Mouse (Mus musculus): ENCODE data around the gene Map7d2. TPM values are rescaled to one million over a fixed set of nuclear protein-coding genes. Genes with fewer than 3 reads are reported as not detected.
"Not testable (repeated sequence)": the region's sequence is repeated elsewhere in the genome, so short reads cannot be mapped to it uniquely, and the experiment has no call there.

Gene Map7d2
- polyA plus RNA-seq, 1 experiment from 2014 or later, result 0.40 TPM

DNA sequence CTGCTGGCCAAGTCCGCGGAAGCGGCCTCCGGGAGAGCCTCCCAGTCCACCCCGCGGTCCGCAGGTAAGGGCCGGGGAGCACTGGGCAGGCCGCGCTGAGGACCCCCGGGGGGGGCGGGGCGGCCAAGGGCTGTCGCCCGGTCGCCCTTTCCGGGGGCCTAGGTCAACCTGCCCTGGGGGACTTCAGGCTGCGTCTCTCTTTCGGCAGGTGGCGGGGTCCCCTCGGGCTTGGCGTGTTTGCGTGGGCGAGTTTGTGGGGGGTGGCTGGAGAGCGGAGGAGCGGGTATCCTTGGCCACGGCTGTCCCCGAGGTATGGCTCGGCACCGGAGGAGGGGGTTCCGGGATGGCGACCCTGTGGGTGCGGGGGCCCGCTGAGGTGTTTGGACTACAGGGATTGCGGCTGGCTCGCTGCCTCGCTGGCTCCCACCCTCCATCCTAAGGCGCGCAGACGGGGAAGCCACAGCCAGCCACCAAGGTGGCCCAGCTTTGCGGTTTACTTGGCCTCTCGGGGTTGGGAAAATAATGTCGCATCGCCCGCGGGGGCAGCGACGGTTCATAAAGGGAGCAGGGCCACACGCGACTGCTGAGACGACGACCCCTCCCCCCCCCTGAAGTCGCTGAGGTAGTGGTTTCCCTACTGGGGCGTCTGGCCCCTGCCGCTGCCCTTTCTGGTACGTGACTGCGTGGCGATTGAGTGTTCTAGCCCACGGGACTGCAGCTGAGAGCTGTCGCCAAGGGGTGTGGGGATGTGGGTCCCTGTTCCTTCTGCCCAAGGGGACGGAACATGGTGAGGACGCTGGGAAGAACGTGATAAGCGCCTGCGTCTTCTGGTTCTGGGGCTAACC lies 679 bp downstream of the Map7d2 start:
- H3K4me3 ChIP-seq (ENCODE audit: low read depth, low read length), result peak overlapping the region; percentile 54
- no peaks in the 10 kb centered on the region for H3K9me3 ChIP-seq (replicated peaks; ENCODE audit: control insufficient read depth, low read length)
- H3K4me2 ChIP-seq, result peak overlapping the region; percentile 89
- H3K4me1 ChIP-seq (ENCODE audit: control insufficient read depth, insufficient read depth, low read length), result no peaks in the 10 kb centered on the region
- ATAC-seq (replicated peaks; ENCODE audit: insufficient number of reproducible peaks, low FRiP score, low TSS enrichment), result peak; percentile 39; the same call in 1 of the 2 replicates
- H3K9ac ChIP-seq (ENCODE audit: low read depth, low read length), result no peak overlapping the region
- H3K27me3 ChIP-seq (ENCODE audit: control insufficient read depth, insufficient read depth, low read length), result peaks cover 28% of the 10 kb centered on the region
- H3K27ac ChIP-seq (ENCODE audit: low read depth, low read length), result no peak overlapping the region
- H3K36me3 ChIP-seq (ENCODE audit: control insufficient read depth, insufficient read depth, low read length), result no peaks in the 10 kb centered on the region
- 10% methylated on average over 46 of the region's 65 CpGs for WGBS (ENCODE audit: insufficient replicate concordance)

DNA sequence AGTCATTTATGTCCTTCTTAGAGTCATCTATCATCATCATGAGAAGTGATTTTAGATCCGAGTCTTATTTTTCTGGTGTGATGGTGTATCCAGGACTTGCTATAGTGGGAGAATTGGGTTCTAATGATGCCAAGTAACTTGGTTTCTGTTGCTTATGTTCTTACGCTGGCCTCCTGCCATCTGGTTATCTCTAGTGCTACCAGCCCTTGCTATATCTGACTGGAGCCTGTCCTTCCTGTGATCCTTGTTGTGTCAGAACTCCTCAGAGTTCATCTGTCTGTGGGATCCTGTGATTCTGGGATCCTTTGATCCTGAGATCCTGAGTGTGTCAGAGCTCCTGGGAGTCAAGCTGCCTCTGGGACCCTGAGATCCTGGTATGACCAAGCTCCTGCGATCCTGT lies 16.1 kb downstream of the Map7d2 start:
- H3K27ac ChIP-seq (ENCODE audit: low read depth, low read length); ATAC-seq (replicated peaks; ENCODE audit: insufficient number of reproducible peaks, low FRiP score, low TSS enrichment); H3K9me3 ChIP-seq (replicated peaks; ENCODE audit: control insufficient read depth, low read length); H3K4me1 ChIP-seq (ENCODE audit: control insufficient read depth, insufficient read depth, low read length); H3K4me3 ChIP-seq (ENCODE audit: low read depth, low read length); H3K9ac ChIP-seq (ENCODE audit: low read depth, low read length); H3K27me3 ChIP-seq (ENCODE audit: control insufficient read depth, insufficient read depth, low read length); H3K4me2 ChIP-seq; H3K36me3 ChIP-seq (ENCODE audit: control insufficient read depth, insufficient read depth, low read length): not testable (repeated sequence)
- 85% methylated on average over 3 of the region's 3 CpGs for WGBS (ENCODE audit: insufficient replicate concordance)

DNA sequence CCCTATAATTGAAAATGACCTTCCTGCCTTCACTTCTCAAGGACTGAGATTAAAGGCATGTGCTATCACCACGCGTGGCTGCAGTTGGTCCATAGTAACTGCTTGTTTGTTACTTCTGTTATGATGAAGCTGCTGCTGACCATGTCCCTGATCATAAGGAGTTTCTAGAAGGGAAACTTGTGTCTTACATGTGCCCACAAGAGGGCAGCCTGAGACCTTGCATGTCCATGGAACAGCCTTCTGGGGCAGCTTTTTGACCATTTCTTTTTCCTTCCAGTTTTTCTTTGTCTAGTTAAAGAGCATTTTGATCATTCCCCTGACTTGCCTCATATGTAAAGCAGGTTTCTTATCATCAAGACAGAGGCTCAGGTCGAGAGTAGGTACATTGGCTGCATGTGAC lies 27.8 kb downstream of the Map7d2 start:
- no peaks in the 10 kb centered on the region for H3K27me3 ChIP-seq (ENCODE audit: control insufficient read depth, insufficient read depth, low read length)
- H3K4me3 ChIP-seq (ENCODE audit: low read depth, low read length), result no peak overlapping the region
- H3K9ac ChIP-seq (ENCODE audit: low read depth, low read length), result no peak overlapping the region
- no peaks in the 10 kb centered on the region for H3K9me3 ChIP-seq (replicated peaks; ENCODE audit: control insufficient read depth, low read length)
- no peak for ATAC-seq (replicated peaks; ENCODE audit: insufficient number of reproducible peaks, low FRiP score, low TSS enrichment)
- WGBS (ENCODE audit: insufficient replicate concordance), result 47% methylated on average over 3 of the region's 3 CpGs
- no peaks in the 10 kb centered on the region for H3K36me3 ChIP-seq (ENCODE audit: control insufficient read depth, insufficient read depth, low read length)
- H3K4me2 ChIP-seq, result no peak overlapping the region
- no peak overlapping the region for H3K27ac ChIP-seq (ENCODE audit: low read depth, low read length)
- H3K4me1 ChIP-seq (ENCODE audit: control insufficient read depth, insufficient read depth, low read length), result no peaks in the 10 kb centered on the region

DNA sequence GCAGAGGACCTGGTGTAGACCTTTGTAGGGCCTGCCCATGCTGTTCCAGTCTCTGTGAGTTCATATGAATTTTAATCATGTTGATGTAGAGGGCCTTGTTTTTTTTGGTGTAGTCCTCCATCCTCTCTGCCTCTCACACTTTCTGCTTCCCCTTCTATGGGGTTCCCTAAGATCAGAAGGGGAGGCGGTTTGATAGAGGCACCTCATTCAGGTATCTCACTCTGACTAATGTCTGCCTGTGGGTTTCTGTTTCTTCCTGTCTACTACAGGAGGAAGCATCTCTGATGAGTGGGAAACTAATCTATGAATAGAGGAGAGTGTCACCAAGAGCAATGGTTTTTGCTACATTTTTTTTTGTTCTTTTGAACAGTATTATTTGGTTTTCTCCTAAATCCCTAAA lies 32.8 kb downstream of the Map7d2 start:
- H3K9ac ChIP-seq (ENCODE audit: low read depth, low read length), result no peak overlapping the region
- no peak overlapping the region for H3K4me3 ChIP-seq (ENCODE audit: low read depth, low read length)
- H3K27me3 ChIP-seq (ENCODE audit: control insufficient read depth, insufficient read depth, low read length), result no peaks in the 10 kb centered on the region
- no peaks in the 10 kb centered on the region for H3K4me1 ChIP-seq (ENCODE audit: control insufficient read depth, insufficient read depth, low read length)
- H3K36me3 ChIP-seq (ENCODE audit: control insufficient read depth, insufficient read depth, low read length), result no peaks in the 10 kb centered on the region
- WGBS (ENCODE audit: insufficient replicate concordance), result 70% methylated on average over 1 of the region's 1 CpGs
- ATAC-seq (replicated peaks; ENCODE audit: insufficient number of reproducible peaks, low FRiP score, low TSS enrichment), result no peak
- H3K27ac ChIP-seq (ENCODE audit: low read depth, low read length), result no peak overlapping the region
- H3K4me2 ChIP-seq, result no peak overlapping the region
- H3K9me3 ChIP-seq (replicated peaks; ENCODE audit: control insufficient read depth, low read length), result no peaks in the 10 kb centered on the region

DNA sequence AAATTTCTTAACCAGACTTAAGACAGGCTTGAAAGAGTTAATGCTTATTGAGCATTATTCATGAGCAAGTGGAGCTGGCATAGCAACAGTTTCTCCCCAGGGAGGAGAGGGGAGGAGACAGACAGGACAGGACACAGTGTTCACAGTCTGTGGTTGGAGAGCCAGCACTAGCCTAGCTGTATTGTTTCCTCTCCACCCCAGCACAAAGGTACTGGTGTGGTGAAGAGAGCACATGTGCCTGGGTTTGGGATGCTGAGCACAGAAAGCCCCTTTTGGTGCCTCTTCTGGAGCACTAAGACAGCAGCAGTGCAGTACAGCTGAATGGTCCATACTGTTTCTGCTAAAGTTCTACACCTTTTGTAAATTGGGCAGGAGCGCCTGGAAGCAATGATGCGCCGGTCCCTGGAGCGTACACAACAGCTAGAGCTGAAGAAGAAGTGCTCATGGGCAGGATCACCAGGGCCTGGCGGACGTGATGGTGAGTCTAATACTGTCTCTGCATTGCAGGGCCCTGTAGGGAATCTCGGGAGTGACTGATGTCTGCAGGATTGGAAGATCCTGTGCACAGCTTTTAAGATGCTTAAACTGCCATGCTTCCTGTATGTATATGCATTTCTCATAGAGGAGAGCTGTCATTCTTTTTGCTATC lies 44.8 kb downstream of the Map7d2 start:
- ATAC-seq (replicated peaks; ENCODE audit: insufficient number of reproducible peaks, low FRiP score, low TSS enrichment), result no peak
- Histone ChIP-seq H3K4me1 (ENCODE audit: control insufficient read depth, insufficient read depth, low read length) (no peaks in the 10 kb centered on the region), H3K9ac (ENCODE audit: low read depth, low read length) (no peak overlapping the region), H3K36me3 (ENCODE audit: control insufficient read depth, insufficient read depth, low read length) (no peaks in the 10 kb centered on the region), H3K27me3 (ENCODE audit: control insufficient read depth, insufficient read depth, low read length) (no peaks in the 10 kb centered on the region), H3K4me2 (no peak overlapping the region), H3K4me3 (ENCODE audit: low read depth, low read length) (no peak overlapping the region), H3K27ac (ENCODE audit: low read depth, low read length) (no peak overlapping the region), H3K9me3 (replicated peaks; ENCODE audit: control insufficient read depth, low read length) (no peaks in the 10 kb centered on the region)
- WGBS (ENCODE audit: insufficient replicate concordance), result 69% methylated on average over 7 of the region's 7 CpGs

DNA sequence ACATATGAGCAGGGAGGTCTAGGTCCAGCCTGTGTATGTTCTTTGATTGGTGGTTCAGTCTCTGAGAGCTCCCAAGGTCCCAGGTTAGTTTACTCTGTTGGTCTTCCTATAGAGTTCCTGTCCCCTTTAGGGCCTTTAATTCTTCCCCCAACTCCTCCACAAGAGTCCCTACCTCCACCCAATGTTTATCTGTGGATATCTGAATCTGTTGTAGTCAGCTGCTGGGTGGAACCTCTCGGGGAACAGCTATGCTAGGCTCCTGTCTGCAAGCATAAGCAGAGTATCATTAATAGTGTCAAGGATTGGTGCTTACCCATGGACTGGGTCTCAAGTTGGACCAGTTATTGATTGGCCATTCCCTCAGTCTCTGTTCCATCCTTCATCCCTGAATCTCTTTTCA lies 60.4 kb downstream of the Map7d2 start:
- no peak overlapping the region for H3K27ac ChIP-seq (ENCODE audit: low read depth, low read length)
- WGBS (ENCODE audit: insufficient replicate concordance), result 73% methylated on average over 1 of the region's 1 CpGs
- ATAC-seq (replicated peaks; ENCODE audit: insufficient number of reproducible peaks, low FRiP score, low TSS enrichment), result no peak

DNA sequence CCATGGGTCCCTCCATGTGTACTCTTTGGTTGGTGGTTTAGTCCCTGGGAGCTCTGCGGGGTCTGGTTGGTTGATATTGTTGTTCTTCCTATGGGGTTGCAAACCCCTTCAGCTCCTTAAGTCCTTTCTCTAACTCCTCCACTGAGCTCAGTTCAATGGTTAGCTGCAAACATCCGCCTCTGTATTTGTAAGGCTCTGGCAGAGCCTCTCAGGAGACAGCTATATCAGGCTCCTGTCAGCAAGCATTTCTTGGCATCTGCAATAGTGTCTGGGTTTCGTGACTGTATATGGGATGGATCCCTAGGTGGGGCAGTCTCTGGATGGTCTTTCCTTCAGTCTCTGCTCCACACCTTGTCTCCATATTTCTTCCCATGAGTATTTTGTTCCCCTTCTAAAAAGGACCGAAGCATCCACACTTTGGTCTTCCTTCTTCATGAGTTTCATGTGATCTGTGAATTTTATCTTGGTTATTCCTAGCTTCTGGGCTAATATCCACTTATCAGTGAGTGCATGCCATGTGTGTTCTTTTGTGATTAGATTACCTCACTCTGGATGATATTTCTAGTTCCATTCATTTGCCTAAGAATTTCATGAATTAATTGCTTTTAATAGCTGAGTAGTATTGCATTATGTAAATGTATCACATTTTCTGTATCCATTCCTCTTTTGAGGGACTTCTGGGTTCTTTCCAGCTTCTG lies 64.0 kb downstream of the Map7d2 start:
- H3K4me2 ChIP-seq; ATAC-seq (replicated peaks; ENCODE audit: insufficient number of reproducible peaks, low FRiP score, low TSS enrichment); H3K36me3 ChIP-seq (ENCODE audit: control insufficient read depth, insufficient read depth, low read length); H3K27ac ChIP-seq (ENCODE audit: low read depth, low read length); H3K4me1 ChIP-seq (ENCODE audit: control insufficient read depth, insufficient read depth, low read length); H3K4me3 ChIP-seq (ENCODE audit: low read depth, low read length); H3K9ac ChIP-seq (ENCODE audit: low read depth, low read length); H3K9me3 ChIP-seq (replicated peaks; ENCODE audit: control insufficient read depth, low read length); H3K27me3 ChIP-seq (ENCODE audit: control insufficient read depth, insufficient read depth, low read length): not testable (repeated sequence)
- 54% methylated on average over 4 of the region's 4 CpGs for WGBS (ENCODE audit: insufficient replicate concordance)

More for the DNA sequence above, 60.4 kb downstream of the Map7d2 start:
- H3K9ac ChIP-seq (ENCODE audit: low read depth, low read length), result no peak overlapping the region
- no peaks in the 10 kb centered on the region for H3K36me3 ChIP-seq (ENCODE audit: control insufficient read depth, insufficient read depth, low read length)
- H3K4me2 ChIP-seq, result no peak overlapping the region
- no peaks in the 10 kb centered on the region for H3K27me3 ChIP-seq (ENCODE audit: control insufficient read depth, insufficient read depth, low read length)
- no peak overlapping the region for H3K4me3 ChIP-seq (ENCODE audit: low read depth, low read length)
- H3K9me3 ChIP-seq (replicated peaks; ENCODE audit: control insufficient read depth, low read length), result no peaks in the 10 kb centered on the region
- no peaks in the 10 kb centered on the region for H3K4me1 ChIP-seq (ENCODE audit: control insufficient read depth, insufficient read depth, low read length)

DNA sequence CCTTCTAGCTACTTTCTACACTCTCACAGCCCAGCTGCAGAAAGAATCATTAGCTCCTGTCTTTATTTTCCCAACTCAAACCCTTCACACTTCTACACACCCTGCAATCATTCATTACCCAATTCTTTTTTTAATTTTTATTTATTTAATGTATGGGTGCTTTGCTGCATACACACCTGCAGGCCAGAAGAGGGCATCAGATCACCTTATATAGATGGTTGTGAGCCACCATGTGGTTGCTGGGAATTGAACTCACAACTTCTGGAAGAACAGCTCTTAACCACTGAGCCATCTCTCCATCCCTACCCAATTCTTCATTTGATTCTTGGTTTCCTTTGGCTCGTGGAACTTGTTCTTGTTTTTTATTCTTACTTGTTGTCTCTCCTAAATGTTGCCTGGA lies 69.9 kb downstream of the Map7d2 start:
- no peaks in the 10 kb centered on the region for H3K27me3 ChIP-seq (ENCODE audit: control insufficient read depth, insufficient read depth, low read length)
- WGBS (ENCODE audit: insufficient replicate concordance), result 71% methylated on average over 1 of the region's 1 CpGs
- no peaks in the 10 kb centered on the region for H3K4me1 ChIP-seq (ENCODE audit: control insufficient read depth, insufficient read depth, low read length)
- H3K4me2 ChIP-seq, result no peak overlapping the region
- H3K4me3 ChIP-seq (ENCODE audit: low read depth, low read length), result no peak overlapping the region
- H3K27ac ChIP-seq (ENCODE audit: low read depth, low read length), result no peak overlapping the region
- H3K36me3 ChIP-seq (ENCODE audit: control insufficient read depth, insufficient read depth, low read length), result no peaks in the 10 kb centered on the region
- H3K9me3 ChIP-seq (replicated peaks; ENCODE audit: control insufficient read depth, low read length), result no peaks in the 10 kb centered on the region
- no peak for ATAC-seq (replicated peaks; ENCODE audit: insufficient number of reproducible peaks, low FRiP score, low TSS enrichment)
- H3K9ac ChIP-seq (ENCODE audit: low read depth, low read length), result no peak overlapping the region
